Comparison of ENCODE assay signal across 28 mouse cellular contexts in genomic region chr12:11311106-11311505, GRCm38 (mm10).
"Had no signal": no experiment of that assay in that cellular context is flagged by ENCODE, and none has a peak within 500 bp of the region (broad histone marks: within the 10 kb centered on the region; RNA-seq: fewer than 3 reads in every experiment).

No protein-coding gene starts in this region.

- H3K9me3 ChIP-seq: embryonic facial prominence, embryonic 10.5 days; embryonic facial prominence, embryonic 12.5 days; embryonic facial prominence, embryonic 13.5 days; embryonic facial prominence, embryonic 15.5 days; forebrain, embryonic 10.5 days; forebrain, embryonic 12.5 days; forebrain, embryonic 13.5 days; forebrain, embryonic 15.5 days had no signal

- H3K27ac ChIP-seq: embryonic facial prominence, embryonic 10.5 days; embryonic facial prominence, embryonic 12.5 days; embryonic facial prominence, embryonic 13.5 days; embryonic facial prominence, embryonic 15.5 days; forebrain, embryonic 10.5 days; forebrain, embryonic 12.5 days; forebrain, embryonic 13.5 days; forebrain, embryonic 15.5 days; gastrocnemius, adult 2 months; heart, adult 2 months had no signal

- H3K9ac ChIP-seq: embryonic facial prominence, embryonic 12.5 days; embryonic facial prominence, embryonic 13.5 days; embryonic facial prominence, embryonic 15.5 days; forebrain, embryonic 12.5 days; forebrain, embryonic 13.5 days; forebrain, embryonic 15.5 days; forebrain, postnatal 0 days had no signal

- DNase-seq: cerebellum, adult 2 months; cerebellum, adult 8-10 months; cerebellum, adult 9-10 months; cerebellum, adult 9-11 months; cerebellum, postnatal 10 days; cerebellum, postnatal 14 days; cerebellum, postnatal 25 days; cerebellum, postnatal 36 days; embryo, embryonic 11 days; forebrain, postnatal 0 days; gastrocnemius, adult 2 months; gastrocnemius, postnatal 10 days; gastrocnemius, postnatal 14 days; gastrocnemius, postnatal 25 days; gastrocnemius, postnatal 36 days; heart, adult 18-20 months; heart, adult 2 months had no signal

- H3K4me1 ChIP-seq: embryonic facial prominence, embryonic 10.5 days; embryonic facial prominence, embryonic 12.5 days; embryonic facial prominence, embryonic 13.5 days; embryonic facial prominence, embryonic 15.5 days; forebrain, embryonic 10.5 days; forebrain, embryonic 12.5 days; forebrain, embryonic 13.5 days; forebrain, embryonic 15.5 days had no signal

- H3K27me3 ChIP-seq: embryonic facial prominence, embryonic 12.5 days; embryonic facial prominence, embryonic 13.5 days; embryonic facial prominence, embryonic 15.5 days; forebrain, embryonic 12.5 days; forebrain, embryonic 13.5 days; forebrain, embryonic 15.5 days had no signal

- H3K4me3 ChIP-seq: embryonic facial prominence, embryonic 10.5 days; embryonic facial prominence, embryonic 12.5 days; embryonic facial prominence, embryonic 13.5 days; embryonic facial prominence, embryonic 15.5 days; erythroblast, embryonic 14.5 days; forebrain, embryonic 10.5 days; forebrain, embryonic 12.5 days; forebrain, embryonic 13.5 days; forebrain, embryonic 15.5 days; gastrocnemius, adult 2 months; heart, adult 2 months had no signal

- H3K4me2 ChIP-seq: embryonic facial prominence, embryonic 12.5 days; embryonic facial prominence, embryonic 13.5 days; embryonic facial prominence, embryonic 15.5 days; forebrain, embryonic 12.5 days; forebrain, embryonic 13.5 days; forebrain, embryonic 15.5 days had no signal

- ATAC-seq: forebrain, embryonic 13.5 days; forebrain, embryonic 14.5 days; forebrain, embryonic 15.5 days; forebrain, embryonic 16.5 days; forebrain, postnatal 0 days had no signal
